Comparison of ENCODE assay signal across 18 mouse cellular contexts in the genomic region with DNA sequence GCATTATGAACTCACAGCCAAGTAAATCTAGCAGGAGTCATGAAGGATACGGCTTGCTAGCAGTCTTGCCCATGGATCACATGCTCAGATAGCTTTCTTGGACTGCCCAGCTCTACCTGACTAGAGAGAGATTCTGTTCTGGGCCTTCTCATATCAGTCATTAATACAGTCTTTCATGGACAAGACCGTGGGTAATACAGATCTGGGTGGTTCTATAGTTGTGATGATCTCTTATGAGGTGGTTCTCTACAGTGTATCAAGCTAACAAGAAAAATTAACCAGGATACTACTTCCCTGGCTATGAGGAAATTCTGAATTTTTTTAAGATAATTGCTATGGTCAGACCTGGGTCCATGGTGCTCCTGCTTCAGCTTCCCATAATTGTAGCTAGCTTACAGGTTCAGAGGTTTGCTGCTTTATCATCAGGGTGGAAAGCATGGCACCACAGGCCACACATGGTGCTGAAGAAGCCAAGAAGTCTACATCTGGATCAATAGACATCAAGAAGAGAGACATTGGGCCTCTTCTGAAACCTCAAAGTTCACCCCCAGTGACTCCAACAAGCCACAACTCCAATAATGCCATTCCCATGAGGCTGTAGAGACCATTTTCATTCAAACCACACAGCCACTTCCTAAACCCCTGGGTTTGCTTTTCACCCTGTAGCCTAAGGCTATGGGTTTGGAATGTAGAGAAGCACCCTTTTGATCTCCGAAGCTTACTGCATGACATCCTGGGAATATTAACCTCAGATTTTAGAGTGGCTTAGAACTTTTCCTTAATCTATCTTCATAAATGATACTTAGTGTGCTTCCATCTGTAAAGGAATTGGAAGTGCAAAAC. TPM values are rescaled to one million over a fixed set of nuclear protein-coding genes. Genes with fewer than 3 reads are reported as not detected.
DNase-seq lines count a peak whose midpoint lies in the region; ATAC-seq lines count a peak whose summit lies in the region.
"Had no signal": no experiment of that assay in that cellular context is flagged by ENCODE, and none has a peak within 500 bp of the region (broad histone marks: within the 10 kb centered on the region; RNA-seq: fewer than 3 reads in every experiment).

No protein-coding gene starts in this region.

- no peak overlapping the region for H3K9ac ChIP-seq in hindbrain, embryonic 16.5 days (ENCODE audit: low read depth, low read length)
- no peak overlapping the region for H3K9ac ChIP-seq in neural tube, embryonic 11.5 days (ENCODE audit: low read length)
- no peak overlapping the region for H3K9ac ChIP-seq in intestine, embryonic 15.5 days

- no peak overlapping the region for H3K4me3 ChIP-seq in hindbrain, embryonic 16.5 days (ENCODE audit: low read length)
- no peak overlapping the region for H3K4me3 ChIP-seq in hindbrain, embryonic 10.5 days
- H3K4me3 ChIP-seq in neural tube, embryonic 11.5 days (ENCODE audit: low read depth, low read length), result no peak overlapping the region
- H3K4me3 ChIP-seq in intestine, embryonic 15.5 days (replicated peaks), result no peak overlapping the region
- H3K4me3 ChIP-seq: erythroblast, embryonic 14.5 days had no signal

- WGBS in hindbrain, embryonic 16.5 days, result 93% methylated on average over 3 of the region's 3 CpGs
- 94% methylated on average over 3 of the region's 3 CpGs for WGBS in hindbrain, embryonic 10.5 days
- WGBS in neural tube, embryonic 11.5 days, result 91% methylated on average over 3 of the region's 3 CpGs
- WGBS in intestine, embryonic 15.5 days, result 93% methylated on average over 3 of the region's 3 CpGs

- H3K4me2 ChIP-seq in hindbrain, embryonic 16.5 days (ENCODE audit: low read length), result no peak overlapping the region
- H3K4me2 ChIP-seq in neural tube, embryonic 11.5 days (ENCODE audit: low read depth), result no peak overlapping the region
- no peak overlapping the region for H3K4me2 ChIP-seq in intestine, embryonic 15.5 days (replicated peaks)

- H3K36me3 ChIP-seq in hindbrain, embryonic 16.5 days (ENCODE audit: control insufficient read depth, insufficient read depth, low read length), result peaks cover 16% of the 10 kb centered on the region
- H3K36me3 ChIP-seq in hindbrain, embryonic 10.5 days, result peaks cover 56% of the 10 kb centered on the region
- 0 out of 2 replicates have a peak, but pooled peaks cover 10% of the 10 kb centered on the region for H3K36me3 ChIP-seq in neural tube, embryonic 11.5 days (ENCODE audit: control insufficient read depth, insufficient read depth, low read length)
- H3K36me3 ChIP-seq in intestine, embryonic 15.5 days, result peaks cover 15% of the 10 kb centered on the region; the same call in 1 of the 2 replicates

- no peaks in the 10 kb centered on the region for H3K9me3 ChIP-seq in hindbrain, embryonic 16.5 days (ENCODE audit: control insufficient read depth, low read length)
- no peaks in the 10 kb centered on the region for H3K9me3 ChIP-seq in hindbrain, embryonic 10.5 days
- no peaks in the 10 kb centered on the region for H3K9me3 ChIP-seq in neural tube, embryonic 11.5 days (ENCODE audit: control insufficient read depth, low read length)
- no peaks in the 10 kb centered on the region for H3K9me3 ChIP-seq in intestine, embryonic 15.5 days

- H3K27me3 ChIP-seq in hindbrain, embryonic 16.5 days (replicated peaks; ENCODE audit: control insufficient read depth, insufficient read depth, low read length), result no peaks in the 10 kb centered on the region
- H3K27me3 ChIP-seq in hindbrain, embryonic 10.5 days (ENCODE audit: insufficient read depth, poor library complexity, severe bottlenecking), result no peaks in the 10 kb centered on the region
- no peaks in the 10 kb centered on the region for H3K27me3 ChIP-seq in neural tube, embryonic 11.5 days (ENCODE audit: control insufficient read depth, insufficient read depth, low read length)
- no peaks in the 10 kb centered on the region for H3K27me3 ChIP-seq in intestine, embryonic 15.5 days (replicated peaks)

- no peaks in the 10 kb centered on the region for H3K4me1 ChIP-seq in hindbrain, embryonic 16.5 days (ENCODE audit: control insufficient read depth, insufficient read depth, low read depth, low read length)
- no peaks in the 10 kb centered on the region for H3K4me1 ChIP-seq in hindbrain, embryonic 10.5 days (replicated peaks)
- no peaks in the 10 kb centered on the region for H3K4me1 ChIP-seq in neural tube, embryonic 11.5 days (ENCODE audit: control insufficient read depth, insufficient read depth, low read length)
- no peaks in the 10 kb centered on the region for H3K4me1 ChIP-seq in intestine, embryonic 15.5 days (replicated peaks)

- no peak overlapping the region for H3K27ac ChIP-seq in hindbrain, embryonic 16.5 days (ENCODE audit: low read depth, low read length)
- no peak overlapping the region for H3K27ac ChIP-seq in hindbrain, embryonic 10.5 days
- no peak overlapping the region for H3K27ac ChIP-seq in neural tube, embryonic 11.5 days (ENCODE audit: low read depth, low read length)
- no peak overlapping the region for H3K27ac ChIP-seq in intestine, embryonic 15.5 days

- no peak for DNase-seq in hindbrain, embryonic 10.5 days (ENCODE audit: low spot score)
- no peak for DNase-seq in neural tube, embryonic 11.5 days (ENCODE audit: low spot score)
- DNase-seq in neural tube, embryonic 10.5 days (ENCODE audit: extremely low spot score, low spot score), result no peak
- DNase-seq: adrenal gland, adult 8-10 months; cerebellum, adult 9-11 months; embryo, embryonic 11 days; heart, adult 18-20 months; kidney, adult 2 months; kidney, postnatal 4 days; lung, postnatal 14 days; right cerebral cortex, postnatal 25 days; thymus, adult 18-20 months had no signal

- ATAC-seq in hindbrain, embryonic 16.5 days, result 0 out of 2 replicates have a peak, but pooled peaks have one; percentile 40
- ATAC-seq in neural tube, embryonic 11.5 days (ENCODE audit: insufficient read depth, low FRiP score, low TSS enrichment), result peak; percentile 31; the same call in 1 of the 2 replicates
- ATAC-seq in intestine, embryonic 15.5 days, result peak; percentile 36; the same call in 1 of the 2 replicates
- ATAC-seq in activated CD4-positive, CD25-positive, alpha-beta regulatory T cell, adult 4 months, result no peak
- ATAC-seq in megakaryocyte, adult 5-6 weeks (ENCODE audit: poor library complexity, severe bottlenecking), result no peak
- ATAC-seq: CD4-positive, CD25-positive, alpha-beta regulatory T cell, adult 4 months had no signal

RNA-seq across cellular contexts. Expression of a gene that starts 16.0 kb away (rescaled TPM):
- 91.8 and 96.4 TPM in 2 replicates for polyA plus RNA-seq in hindbrain, embryonic 16.5 days (2015; fragmentation: Nextera tagmentation; extraction: Ambion mirVana)
- polyA plus RNA-seq in hindbrain, embryonic 10.5 days (2016; fragmentation: Nextera tagmentation; extraction: Ambion mirVana), result 90.4 and 107 TPM in 2 replicates
- 149 and 155 TPM in 2 replicates for polyA plus RNA-seq in neural tube, embryonic 11.5 days (2014; fragmentation: Nextera tagmentation; extraction: Ambion mirVana)
- 77.8 and 93.6 TPM in 2 replicates for polyA plus RNA-seq in intestine, embryonic 15.5 days (2015; fragmentation: Nextera tagmentation; extraction: Ambion mirVana)
- polyA plus RNA-seq in activated CD4-positive, CD25-positive, alpha-beta regulatory T cell, adult 4 months (2017; shearing (Covaris generic)), result 10 to 100 TPM; 63.6 to 69.8 TPM
- total RNA-seq in megakaryocyte, adult 5-6 weeks (2015), result 49.4 and 54.1 TPM in 2 replicates
- 195 and 221 TPM in 2 replicates for total RNA-seq in megakaryocyte, adult 5-6 weeks (2017)

RNA-seq across cellular contexts. Expression of a gene that starts 16.7 kb away (rescaled TPM):
- polyA plus RNA-seq in hindbrain, embryonic 16.5 days (2015; fragmentation: Nextera tagmentation; extraction: Ambion mirVana), result 8.2 and 9.7 TPM in 2 replicates
- polyA plus RNA-seq in hindbrain, embryonic 10.5 days (2016; fragmentation: Nextera tagmentation; extraction: Ambion mirVana), result 0.81 and 3.5 TPM in 2 replicates
- 0.70 and 1.0 TPM in 2 replicates for polyA plus RNA-seq in neural tube, embryonic 11.5 days (2014; fragmentation: Nextera tagmentation; extraction: Ambion mirVana)
- 13.6 and 13.9 TPM in 2 replicates for polyA plus RNA-seq in intestine, embryonic 15.5 days (2015; fragmentation: Nextera tagmentation; extraction: Ambion mirVana)
- under 1 TPM in 1 of 2 experiments, not detected in 1; 0.56 TPM for polyA plus RNA-seq in activated CD4-positive, CD25-positive, alpha-beta regulatory T cell, adult 4 months (2017; shearing (Covaris generic))
- 2.1 and 2.2 TPM in 2 replicates for total RNA-seq in megakaryocyte, adult 5-6 weeks (2015)
- 2.2 and 3.8 TPM in 2 replicates for total RNA-seq in megakaryocyte, adult 5-6 weeks (2017)

Comparison
In these comparisons a context has a peak if more than half of its experiments do, and no peak if none do; other contexts are left out.
1. ATAC-seq: peak in hindbrain, embryonic 16.5 days (single experiment), neural tube, embryonic 11.5 days (single experiment) and intestine, embryonic 15.5 days (single experiment); none in activated CD4-positive, CD25-positive, alpha-beta regulatory T cell, adult 4 months (single experiment) and megakaryocyte, adult 5-6 weeks (single experiment).